Mouse (Mus musculus): ENCODE measurements around the gene Ccne1.

Gene Ccne1

DNA sequence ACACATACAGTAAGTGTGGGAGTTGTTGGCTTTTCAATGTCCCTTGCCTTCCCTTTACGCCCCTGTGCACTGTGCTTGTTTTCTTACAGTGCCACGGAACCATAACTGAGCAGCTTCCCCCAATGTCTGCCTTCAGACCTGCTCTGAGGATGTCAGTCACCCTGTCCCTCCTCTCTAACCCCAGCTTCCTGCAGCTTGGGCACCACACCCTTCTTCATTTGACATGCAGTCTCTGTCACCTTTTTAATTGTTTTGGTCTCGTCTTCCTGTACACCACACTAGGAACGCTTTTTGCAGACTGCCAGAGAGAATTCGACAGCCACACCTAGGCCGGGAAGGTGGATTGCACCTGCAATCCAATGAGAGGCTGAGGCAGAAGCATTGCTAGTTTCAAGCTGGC is 13.0 kb downstream of the Ccne1 start:
- no peak for DNase-seq (ENCODE audit: low spot score)

DNA sequence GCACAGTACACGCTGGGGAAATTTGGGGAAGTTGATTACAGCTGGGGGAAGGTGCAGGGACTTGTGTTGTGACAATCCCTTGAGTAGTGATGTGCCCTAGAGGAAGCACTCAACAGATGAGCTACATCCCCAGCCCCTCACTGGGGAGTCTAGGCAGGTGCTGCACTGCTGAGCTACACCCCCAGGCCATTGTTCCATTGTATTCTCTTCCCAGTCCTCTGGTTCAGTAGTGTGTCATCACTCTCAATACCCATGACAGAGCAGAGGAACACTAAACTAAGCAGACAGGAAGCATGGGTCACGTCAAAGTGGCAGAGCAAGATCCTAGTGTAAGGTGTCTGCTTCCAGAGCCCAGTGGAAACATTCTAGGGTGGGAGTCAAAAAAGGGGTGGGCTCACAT is 14.2 kb downstream of the Ccne1 start:
- DNase-seq (ENCODE audit: low spot score), result no peak

DNA sequence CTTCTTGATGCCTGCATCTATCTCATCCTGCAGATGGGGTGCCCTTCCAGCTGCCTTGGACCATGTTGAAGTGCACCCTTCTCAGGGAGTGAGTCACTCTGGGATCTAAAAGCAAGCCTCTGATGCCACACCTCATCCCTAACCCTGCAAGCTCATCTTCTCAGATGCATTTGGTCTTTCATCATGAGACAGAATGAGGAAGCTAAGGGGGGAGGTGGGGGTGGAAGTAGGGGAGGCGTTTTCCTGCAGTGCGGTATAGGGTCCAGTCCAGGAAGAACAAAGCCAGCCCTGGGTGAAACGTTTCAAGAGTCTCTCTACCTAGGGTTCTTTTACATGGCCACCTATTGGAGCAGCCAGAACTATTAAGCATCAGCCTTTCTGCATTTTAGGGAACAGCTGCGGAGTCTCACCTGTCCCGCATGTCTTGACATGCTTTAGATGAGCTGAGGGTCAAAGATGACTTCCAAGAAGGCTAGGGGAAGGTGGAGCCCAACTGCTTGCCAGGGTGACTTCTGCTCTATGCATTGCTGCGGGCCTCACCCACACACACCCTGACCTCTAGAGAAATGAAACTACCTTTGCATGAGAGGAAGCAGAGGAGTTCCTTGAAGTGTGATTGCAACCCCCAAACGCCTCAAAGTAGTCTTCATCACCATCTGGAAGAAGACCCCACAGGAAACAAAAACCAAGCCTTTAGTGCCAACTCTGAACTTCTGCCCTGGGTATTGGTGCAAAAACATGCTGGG is 17.2 kb downstream of the Ccne1 start:
- no peak for DNase-seq (ENCODE audit: low spot score)

DNA sequence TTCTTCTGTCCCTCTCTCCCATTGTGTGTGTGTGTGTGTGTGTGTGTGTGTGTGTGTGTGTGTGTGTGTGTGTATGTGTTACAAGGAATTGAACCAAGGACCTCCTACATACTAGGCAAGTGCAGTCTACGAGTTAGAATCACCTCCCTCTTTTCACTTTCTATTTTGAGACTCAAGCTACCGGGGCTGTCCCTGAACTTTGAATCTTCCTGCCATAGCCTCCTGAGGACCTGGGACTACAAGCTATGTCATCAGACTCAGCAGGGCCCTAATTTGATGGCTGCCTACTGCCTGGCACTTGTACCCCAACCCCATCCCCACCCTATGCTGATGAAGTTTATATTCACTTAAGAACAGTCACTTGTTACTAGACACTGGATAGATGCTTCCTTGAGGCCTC is 18.9 kb downstream of the Ccne1 start:
- DNase-seq (ENCODE audit: low spot score), result no peak

DNA sequence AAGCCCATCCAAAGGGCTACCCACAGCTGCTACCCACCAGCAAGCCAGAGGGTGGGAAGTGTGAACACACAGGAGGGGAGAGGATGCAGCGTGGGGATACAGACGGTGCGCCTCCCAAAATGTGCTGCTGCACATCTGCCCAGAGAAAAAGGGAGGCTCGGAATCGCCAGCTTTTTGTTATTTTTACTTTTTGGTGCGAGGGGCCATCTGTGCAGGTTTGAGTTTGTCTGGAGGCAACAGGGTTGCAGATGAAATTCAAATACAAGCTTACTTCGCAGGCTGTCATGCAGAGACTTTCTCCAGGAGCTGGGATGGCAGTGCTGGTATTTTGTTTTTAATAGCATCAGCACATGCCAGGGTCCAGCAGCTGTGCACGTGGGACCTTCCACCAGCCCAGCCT is 19.5 kb downstream of the Ccne1 start:
- no peak for DNase-seq (ENCODE audit: low spot score)

DNA sequence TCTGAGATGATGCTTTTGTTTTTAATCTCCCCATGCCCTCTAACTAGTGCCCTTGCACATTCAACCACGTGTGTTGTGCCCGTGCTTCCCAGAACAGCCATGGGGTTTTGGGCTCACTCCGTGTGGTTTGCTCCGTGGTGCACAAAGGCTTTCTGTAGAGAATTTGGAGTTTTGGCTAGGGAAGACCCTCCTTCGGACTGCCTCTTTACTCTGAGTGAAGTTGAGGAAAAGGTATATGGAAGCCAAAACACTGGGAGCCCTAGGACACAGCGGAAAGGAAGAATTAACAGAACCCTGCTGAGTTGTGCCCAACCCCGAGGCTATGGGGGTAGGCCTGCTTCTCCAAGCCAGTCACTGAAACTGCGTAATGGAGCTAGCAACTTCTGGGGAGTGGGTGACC is 20.9 kb downstream of the Ccne1 start:
- no peak for DNase-seq (ENCODE audit: low spot score)

DNA sequence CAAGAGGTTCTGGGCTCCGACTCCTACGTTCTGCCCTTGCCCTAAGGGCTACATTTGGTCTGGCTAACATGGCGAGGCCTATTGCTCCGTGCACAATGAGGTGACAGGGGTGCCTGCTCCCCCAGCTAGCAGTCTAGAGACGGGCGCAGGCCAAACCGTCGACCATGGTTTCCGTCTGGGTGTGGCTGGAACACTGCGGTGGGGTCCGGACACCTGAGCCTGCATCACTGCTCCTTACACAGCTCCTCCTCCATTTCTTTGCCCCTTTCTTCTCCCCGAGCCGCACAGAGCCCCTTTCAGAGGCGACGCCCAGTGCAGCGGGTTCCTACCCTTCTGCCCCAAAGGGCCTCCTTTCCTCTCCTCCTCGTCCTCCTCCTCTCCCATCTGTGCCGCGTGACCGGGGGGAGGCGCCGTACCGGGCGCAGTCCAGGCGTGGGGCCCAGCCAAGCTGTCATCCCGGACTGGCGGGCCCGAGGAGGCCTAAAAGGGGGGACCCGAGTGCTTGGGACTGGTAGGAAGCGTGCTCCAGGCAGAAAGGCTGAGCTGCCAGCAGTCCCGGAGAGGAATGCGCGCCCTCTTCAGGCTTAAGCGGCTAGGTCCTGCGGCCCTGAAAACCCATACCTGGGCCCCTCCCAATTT is 21.6 kb downstream of the Ccne1 start:
- peak; percentile 73 for DNase-seq (ENCODE audit: low spot score)

DNA sequence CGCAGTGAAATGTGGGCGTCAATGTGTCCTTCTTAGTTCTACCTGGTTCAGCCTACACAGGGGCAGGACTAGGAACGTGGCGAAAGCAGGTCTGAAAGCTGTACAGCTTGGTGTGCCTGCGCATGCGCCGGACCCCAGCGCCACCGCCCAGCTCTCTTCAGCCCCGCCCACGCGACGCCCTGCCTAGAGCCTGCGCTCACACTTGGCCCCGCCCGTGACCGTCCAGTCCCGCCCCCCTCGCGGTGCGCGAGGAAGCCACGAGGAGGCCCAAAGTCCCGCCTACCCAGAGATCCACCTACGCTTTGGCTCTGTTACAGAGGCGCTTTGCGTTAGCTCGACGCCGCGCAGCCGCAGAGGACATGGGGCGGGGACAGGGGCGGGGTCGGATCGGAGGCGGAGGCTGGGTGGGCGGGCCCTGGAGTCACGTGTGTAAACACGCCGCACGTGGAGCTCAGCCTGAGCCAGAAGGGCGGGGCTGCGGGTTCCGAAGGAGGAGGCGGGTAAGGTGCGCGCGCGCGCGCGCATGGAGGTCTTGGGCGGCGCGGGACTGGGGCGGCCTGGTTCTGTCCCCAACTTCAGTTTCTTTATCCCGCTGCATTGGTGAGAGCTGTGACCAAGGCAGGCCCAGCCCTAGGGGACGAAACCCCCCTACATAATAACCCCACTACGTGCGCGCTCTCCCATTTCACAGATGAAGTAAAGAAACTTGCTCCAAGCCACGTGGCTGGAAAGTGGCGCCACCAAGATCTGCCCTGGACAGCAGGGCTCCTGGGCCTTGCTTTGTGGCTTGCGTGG is 22.4 kb downstream of the Ccne1 start:
- peak; percentile 97 for DNase-seq (ENCODE audit: low spot score)

DNA sequence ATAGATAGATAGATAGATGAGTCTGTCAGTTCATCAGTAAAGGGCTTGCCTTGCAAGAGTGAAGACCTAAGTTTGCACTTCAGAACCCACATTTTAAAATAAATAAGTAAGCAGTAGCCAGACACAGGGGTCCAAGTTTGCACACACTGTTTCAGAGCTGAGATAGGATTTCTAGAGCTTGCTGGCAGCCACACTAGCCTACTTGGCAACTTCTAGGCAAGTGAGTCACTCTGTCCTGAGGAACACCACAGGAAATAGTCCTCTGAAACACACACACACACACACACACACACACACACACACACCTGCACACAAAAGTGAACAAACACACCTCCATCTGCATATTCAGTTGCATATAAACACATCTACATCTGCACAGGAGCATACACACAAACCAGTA is 24.4 kb downstream of the Ccne1 start:
- DNase-seq (ENCODE audit: low spot score), result no peak

DNA sequence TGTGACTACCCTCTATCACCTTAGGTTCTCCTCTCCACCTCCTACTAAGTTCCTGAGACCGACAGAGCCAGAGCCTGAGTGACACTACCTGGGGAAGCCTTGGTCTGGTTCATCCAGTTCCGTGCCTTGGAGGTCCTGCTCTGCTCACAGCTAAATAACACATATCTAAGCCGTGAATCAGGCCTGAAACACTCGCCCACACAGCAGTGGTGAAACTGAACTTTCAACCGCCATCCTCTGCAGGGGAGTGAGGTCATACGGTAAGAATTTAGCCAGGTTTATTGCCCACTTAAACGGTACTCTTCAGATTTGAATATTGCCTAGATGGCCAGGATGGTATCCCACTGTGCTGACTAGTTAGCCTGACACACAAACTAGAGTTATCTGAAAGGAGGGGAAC is 30.1 kb downstream of the Ccne1 start:
- no peak for DNase-seq (ENCODE audit: low spot score)

DNA sequence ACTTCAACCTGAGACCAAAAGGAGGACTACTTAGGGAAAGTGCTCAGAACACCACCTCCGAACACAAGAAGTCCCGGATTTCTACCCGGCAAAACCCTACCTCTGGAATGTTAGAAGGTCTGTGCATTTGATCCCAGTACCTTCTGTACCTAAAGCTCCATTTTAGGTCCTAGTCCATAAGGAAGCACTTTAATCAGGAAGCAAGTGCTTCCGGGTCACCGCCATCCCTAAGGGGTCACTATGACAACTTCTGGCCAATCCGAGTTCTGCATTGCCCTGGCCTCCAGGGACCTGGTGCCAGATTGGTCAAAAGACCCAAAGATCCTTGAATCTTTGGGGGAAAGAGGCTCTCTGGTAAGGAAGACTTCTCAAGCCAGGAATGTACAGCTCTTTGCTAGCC is 31.8 kb downstream of the Ccne1 start:
- DNase-seq (ENCODE audit: low spot score), result no peak

DNA sequence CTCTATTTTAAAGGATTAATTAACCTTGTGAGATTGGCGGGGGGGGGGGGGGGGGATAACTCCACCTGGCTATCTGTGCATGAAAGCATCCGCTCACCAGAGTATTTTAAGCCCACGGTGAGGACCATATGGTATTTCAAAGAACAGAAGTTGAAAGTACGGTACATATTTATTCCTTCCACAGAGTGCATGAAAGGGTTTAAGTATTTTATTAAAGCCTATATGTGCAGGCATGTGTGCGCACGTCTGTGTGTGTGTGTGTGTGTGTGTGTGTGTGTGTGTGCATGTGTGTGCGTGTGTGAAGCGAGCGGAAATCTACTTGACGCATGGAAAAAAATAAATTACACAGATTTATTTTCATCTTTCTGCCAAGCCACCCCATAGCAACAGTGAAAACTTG is 32.4 kb downstream of the Ccne1 start:
- DNase-seq (ENCODE audit: low spot score), result no peak

DNA sequence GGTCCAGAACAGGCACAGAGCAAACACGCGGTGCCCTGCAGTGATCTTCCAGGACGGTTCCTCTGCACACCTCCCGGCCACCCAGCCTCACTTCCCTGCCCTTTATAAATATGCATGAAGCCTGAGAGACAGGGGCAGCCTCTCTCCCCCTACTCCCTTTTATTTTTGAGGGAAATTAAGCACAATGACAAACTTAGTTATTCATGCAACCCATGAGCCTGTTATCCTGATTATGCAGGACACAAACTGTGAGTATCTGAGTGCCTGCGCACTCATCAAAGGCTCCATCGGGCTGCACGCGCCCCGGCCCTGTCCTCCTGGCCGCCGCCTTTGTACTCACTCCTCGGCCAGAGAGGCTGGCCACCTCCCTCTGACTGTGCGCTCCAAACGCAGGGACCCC is 32.8 kb downstream of the Ccne1 start:
- peak; percentile 32 for DNase-seq (ENCODE audit: low spot score)

DNA sequence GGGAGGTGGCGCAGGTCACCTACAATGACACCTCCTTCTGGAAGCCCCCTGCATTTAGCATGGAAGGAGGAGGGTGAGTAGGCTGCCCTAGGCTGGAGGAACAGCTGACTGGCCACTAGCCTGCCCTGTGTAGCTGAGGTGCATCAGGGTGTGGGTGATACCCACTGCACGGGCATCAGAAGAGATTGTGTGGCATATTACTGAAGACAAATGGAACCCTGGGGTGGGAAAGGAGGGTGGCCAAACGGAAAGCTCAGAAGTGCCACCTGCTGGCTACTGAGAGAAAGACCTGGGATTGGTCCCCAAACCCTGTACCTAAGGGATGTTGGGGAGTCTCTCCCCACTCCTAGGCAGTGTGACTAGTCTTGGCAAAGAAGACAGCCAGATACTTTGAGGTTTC is 33.6 kb downstream of the Ccne1 start:
- peak; percentile 77 for DNase-seq (ENCODE audit: low spot score)

DNA sequence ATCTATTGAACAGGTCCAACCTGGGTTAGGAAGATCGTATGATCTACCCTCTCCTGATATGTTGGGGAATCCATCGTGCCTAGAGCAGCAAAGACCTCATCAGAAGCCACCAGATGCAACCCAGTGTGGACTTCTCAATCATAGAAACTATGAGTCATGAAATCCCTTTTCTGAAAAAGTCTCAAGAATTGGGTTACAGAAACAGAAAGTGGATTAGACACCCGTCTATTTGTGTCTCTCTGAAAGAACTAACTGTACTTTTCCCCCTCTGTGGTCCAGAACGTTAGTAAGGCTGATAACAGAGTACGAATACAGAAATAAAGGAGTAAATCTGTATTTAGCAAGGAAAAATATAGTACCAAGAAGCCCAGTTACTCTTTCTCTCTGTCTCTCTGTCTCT is 36.3 kb downstream of the Ccne1 start:
- no peak for DNase-seq (ENCODE audit: low spot score)

DNA sequence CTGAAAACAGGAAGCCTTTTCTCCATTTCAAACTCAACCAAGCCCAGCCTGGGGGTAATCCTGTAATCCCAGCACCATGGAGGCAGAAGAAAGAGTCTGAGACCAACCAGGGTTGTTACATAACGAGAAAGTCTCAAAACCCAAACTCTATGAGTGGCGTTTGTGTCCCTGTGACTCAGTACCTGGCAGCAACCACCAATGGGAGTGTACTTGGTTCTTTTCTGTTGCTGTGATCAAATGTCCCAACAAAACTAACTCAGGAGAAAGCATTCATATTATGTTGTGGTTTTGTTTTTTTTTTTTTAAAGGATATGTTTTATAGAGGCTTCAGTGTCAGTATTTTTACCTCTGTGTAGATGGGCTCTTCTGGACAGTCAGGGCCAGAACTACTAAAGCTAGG is 36.7 kb downstream of the Ccne1 start:
- no peak for DNase-seq (ENCODE audit: low spot score)

DNA sequence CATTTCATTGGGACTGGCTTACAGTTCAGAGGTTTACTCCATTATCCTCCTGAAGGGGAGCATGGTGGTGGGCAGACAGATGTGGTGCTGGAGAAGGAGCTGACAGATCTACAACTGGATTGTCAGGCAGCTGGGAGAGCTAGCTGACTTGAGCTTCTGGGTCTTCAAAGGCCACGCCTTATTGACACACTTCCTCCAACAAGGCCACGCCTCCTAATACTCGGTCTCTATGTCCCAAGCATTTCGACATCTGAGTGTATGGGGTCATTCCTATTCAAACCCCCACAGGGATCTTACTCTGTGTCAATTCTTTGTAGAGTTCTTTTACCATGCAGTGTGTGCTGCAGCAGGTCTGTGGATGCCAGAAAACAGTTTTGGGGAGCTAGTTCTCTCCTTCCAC is 42.9 kb downstream of the Ccne1 start:
- no peak for DNase-seq (ENCODE audit: low spot score)

DNA sequence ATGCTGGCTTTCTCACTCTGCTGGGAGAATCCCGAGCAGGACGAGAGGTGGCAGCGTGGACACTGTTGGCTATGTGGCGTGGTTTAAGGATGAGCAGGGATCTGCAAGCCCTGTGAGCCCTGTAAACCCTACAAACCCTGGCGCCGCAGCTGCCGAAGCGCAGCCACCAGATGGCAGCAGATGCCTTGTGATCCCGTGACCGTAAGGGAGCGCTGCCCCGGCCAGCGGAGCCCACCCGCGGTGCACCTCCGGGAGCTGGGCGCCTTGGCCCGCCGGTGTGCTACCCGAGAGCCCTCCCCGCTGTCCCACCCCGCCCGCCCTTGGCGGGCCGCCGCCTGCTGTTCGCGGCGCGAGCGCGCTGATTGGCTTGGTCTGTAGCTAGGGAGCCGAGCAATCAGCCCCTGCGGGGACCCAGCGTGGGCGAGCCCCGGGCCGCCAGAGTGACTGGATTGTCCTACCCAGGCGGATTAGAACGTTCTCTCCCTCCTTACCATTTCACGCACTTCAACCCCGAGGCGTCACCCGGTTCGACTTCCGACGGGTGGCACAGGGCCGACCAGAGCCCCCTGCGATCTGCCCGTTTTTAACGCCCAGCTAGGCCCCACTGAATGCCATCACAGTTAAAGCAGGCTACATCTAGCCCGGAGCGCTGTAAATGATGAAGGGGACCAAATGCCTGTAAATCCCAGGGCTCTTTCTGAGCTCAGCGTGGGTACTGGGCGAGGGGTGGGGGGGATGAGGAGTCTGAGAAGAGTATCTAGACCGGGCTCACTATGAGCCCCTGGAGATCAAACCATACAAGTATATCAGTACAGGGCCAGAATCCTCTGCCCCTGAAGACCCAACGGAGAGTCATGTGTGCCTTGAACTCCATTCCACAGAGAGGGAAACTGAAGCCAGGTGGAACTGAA is 46.0 kb downstream of the Ccne1 start:
- peak; percentile 95 for DNase-seq (ENCODE audit: low spot score)

DNA sequence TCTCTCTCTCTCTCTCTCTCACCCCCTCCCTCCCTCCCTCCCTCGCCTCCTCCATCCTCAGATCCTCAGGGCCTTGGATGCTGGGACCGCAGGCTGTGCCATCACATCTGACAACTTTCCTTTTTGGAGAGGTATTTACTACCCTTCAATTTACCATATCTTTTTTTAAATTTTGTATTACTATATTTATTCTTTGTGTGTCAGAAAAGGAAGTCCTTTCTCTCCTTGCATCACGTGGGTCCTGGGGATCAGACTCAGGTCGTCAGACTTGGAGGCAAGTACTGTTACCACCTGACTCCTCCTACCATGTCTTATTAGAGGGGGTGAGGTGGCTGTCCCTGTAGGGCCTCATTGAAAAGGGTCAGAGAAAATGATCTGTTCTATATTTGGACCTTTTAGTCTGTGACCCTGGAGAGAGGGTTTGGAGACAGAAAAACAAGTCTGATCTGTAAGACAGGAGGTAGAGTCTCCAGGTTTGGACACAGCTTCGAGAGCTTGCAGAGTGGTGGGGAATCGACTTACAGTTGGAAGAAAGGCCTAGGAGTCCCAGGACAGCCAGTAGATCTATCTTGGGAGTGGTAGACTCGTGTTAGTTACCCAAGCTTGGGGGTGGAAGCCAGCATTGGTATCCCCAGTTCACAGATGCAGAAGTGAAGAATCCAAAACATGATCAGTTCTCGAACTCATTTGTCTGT is 47.6 kb downstream of the Ccne1 start:
- no peak for DNase-seq (ENCODE audit: low spot score)

DNA sequence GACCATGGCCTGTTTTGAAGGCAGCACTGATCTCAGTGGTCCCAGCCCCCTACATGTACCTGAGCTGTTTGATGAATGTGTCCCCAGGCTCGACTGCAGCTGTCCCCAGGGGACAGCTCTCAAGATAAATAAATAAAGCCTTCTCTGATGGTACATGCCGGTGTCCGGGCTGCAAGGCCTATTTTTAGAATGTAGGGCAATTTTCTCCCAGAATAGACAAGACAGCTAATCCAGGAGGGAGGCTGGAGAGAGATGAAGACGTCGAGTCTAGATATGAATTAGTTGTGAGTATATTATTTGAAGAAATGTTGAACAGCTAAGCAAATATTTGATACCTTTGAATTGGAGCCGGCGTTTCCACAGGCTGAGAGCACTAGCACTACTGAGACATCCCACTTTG is 48.2 kb downstream of the Ccne1 start:
- no peak for DNase-seq (ENCODE audit: low spot score)

DNA sequence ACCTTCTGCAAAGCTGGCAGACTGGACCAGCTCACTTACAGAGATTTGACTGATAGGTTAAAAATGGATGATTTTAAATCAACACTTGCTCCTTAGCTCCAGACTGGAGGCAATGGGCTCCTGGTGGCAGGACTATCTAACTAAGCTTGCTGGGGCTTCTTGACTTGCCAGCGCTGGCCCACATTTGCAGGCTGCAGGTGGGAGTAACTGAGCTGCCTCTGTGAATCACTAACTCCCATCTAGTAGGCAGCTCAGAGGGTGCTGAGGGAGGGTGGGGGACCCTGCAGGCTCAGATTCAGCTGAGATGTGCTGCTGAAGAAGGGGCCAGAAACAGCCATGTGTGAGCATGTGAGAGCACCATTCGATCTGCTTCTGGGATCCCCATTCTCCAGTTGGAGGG is 51.3 kb downstream of the Ccne1 start:
- DNase-seq (ENCODE audit: low spot score), result no peak

DNA sequence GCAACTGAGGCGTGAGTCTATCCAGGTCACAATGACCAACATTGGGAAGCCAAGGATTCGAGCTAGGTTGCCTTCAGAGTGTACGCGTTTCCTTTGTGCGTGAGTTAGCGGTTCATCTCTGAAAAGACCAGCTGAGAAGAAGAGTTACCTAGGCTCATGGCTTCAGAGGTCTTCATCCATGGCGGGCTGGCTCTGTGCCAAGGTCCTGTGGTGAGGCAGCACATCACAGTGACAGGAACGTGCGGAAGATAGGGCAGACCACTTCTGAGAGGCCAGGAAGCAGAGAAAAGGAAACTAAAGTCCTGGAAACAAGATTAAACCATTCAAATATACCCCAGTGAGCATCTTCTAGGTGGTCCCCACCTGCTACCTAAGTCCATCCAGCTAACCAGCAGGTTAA is 53.1 kb downstream of the Ccne1 start:
- no peak for DNase-seq (ENCODE audit: low spot score)
